Mouse (Mus musculus): ENCODE measurements around the gene Drd1. TPM values are rescaled to one million over a fixed set of nuclear protein-coding genes. Genes with fewer than 3 reads are reported as not detected.

The Drd1 gene
- total RNA-seq (2014; fragmentation: Nextera tagmentation), result not detected in 2 replicates
- total RNA-seq (2017), result 0.06 and 0.11 TPM in 2 replicates
- not detected in 2 replicates for polyA plus RNA-seq (2012)

DNA sequence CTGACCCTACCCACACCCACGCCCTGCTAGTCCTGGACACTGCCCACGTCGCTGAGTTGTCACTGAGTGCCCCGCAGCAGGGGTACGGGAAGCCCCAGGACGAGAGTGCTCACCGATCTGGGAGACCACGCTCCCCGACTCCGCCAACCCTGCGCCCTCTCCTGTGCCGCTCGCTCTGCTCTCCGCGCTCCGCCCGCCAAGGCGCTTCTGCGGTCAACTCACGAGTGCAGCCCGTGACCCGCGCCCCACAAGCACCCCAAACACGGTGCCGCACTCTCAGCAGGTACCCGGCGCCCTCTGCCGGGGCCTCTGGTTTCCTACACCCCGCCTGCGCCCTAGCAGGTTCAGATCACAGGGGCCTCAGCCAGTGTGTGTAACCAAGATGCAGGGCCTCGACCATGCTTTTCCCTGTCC lies at the start of gene Drd1:
Gene Drd1, minus strand, starts transcription at position 258 of the 414 bp plus-strand sequence.
- Histone ChIP-seq H3K9me3 (replicated peaks) (0 out of 2 replicates have a peak, but pooled peaks cover 7% of the 10 kb centered on the region), H3K4me3 (ENCODE audit: low read depth, low read length) (no peak within 1 kb of the TSS), H3K27me3 (ENCODE audit: insufficient read depth, low read length) (no peaks in the 10 kb centered on the region), H3K4me1 (ENCODE audit: insufficient read depth, low read depth, low read length) (no peaks in the 10 kb centered on the region), H3K36me3 (replicated peaks) (no peaks in the 10 kb centered on the region)
- TF ChIP-seq GATA1 (IDR thresholded peaks at IDR 0.05; ENCODE audit: borderline replicate concordance, low read length) (no peak), TAL1 (conservative IDR thresholded peaks at IDR 0.05; ENCODE audit: low read depth, low read length) (no peak), CTCF (IDR thresholded peaks at IDR 0.05; ENCODE audit: low read depth, low read length) (no peak), GATA2 (IDR thresholded peaks at IDR 0.05; ENCODE audit: borderline replicate concordance, low read depth, low read length) (no peak), POLR2AphosphoS5 (IDR thresholded peaks at IDR 0.05; ENCODE audit: insufficient replicate concordance, low read depth, low read length) (no peak)
- ATAC-seq (ENCODE audit: extremely low read depth, insufficient number of reproducible peaks, low FRiP score, poor library complexity, severe bottlenecking) (no peak), DNase-seq (ENCODE audit: low spot score) (no peak)

- H3K4me1 ChIP-seq (ENCODE audit: insufficient read depth, low read depth, low read length), result no peaks in the 10 kb centered on the region
- DNase-seq (ENCODE audit: low spot score), result no peak
- no peak overlapping the region for H3K4me3 ChIP-seq (ENCODE audit: low read depth, low read length)
- no peaks in the 10 kb centered on the region for H3K9me3 ChIP-seq (replicated peaks)
- ATAC-seq (ENCODE audit: extremely low read depth, insufficient number of reproducible peaks, low FRiP score, poor library complexity, severe bottlenecking), result no peak
- no peaks in the 10 kb centered on the region for H3K27me3 ChIP-seq (ENCODE audit: insufficient read depth, low read length)
- H3K36me3 ChIP-seq (replicated peaks), result peaks cover 96% of the 10 kb centered on the region
- no peak for TF ChIP-seq POLR2AphosphoS5 (IDR thresholded peaks at IDR 0.05; ENCODE audit: insufficient replicate concordance, low read depth, low read length)
- no peak for TF ChIP-seq GATA2 (IDR thresholded peaks at IDR 0.05; ENCODE audit: borderline replicate concordance, low read depth, low read length)
- TF ChIP-seq GATA1 (IDR thresholded peaks at IDR 0.05; ENCODE audit: borderline replicate concordance, low read length), result no peak
- TF ChIP-seq TAL1 (conservative IDR thresholded peaks at IDR 0.05; ENCODE audit: low read depth, low read length), result no peak
- no peak for TF ChIP-seq CTCF (IDR thresholded peaks at IDR 0.05; ENCODE audit: low read depth, low read length)
Observed at GRCm38 (mm10) chr13:54103866-54104265, 48.4 kb upstream of the Drd1 start.

GRCm38 (mm10) chr13:54103271-54103670 lies 47.8 kb upstream of the Drd1 start:
- H3K4me1 ChIP-seq (ENCODE audit: insufficient read depth, low read depth, low read length), result no peaks in the 10 kb centered on the region
- H3K27me3 ChIP-seq (ENCODE audit: insufficient read depth, low read length), result no peaks in the 10 kb centered on the region
- ATAC-seq (ENCODE audit: extremely low read depth, insufficient number of reproducible peaks, low FRiP score, poor library complexity, severe bottlenecking), result no peak
- no peak for TF ChIP-seq CTCF (IDR thresholded peaks at IDR 0.05; ENCODE audit: low read depth, low read length)
- TF ChIP-seq TAL1 (conservative IDR thresholded peaks at IDR 0.05; ENCODE audit: low read depth, low read length), result no peak
- TF ChIP-seq GATA2 (IDR thresholded peaks at IDR 0.05; ENCODE audit: borderline replicate concordance, low read depth, low read length), result no peak
- TF ChIP-seq GATA1 (IDR thresholded peaks at IDR 0.05; ENCODE audit: borderline replicate concordance, low read length), result no peak
- H3K4me3 ChIP-seq (ENCODE audit: low read depth, low read length), result no peak overlapping the region
- H3K9me3 ChIP-seq (replicated peaks), result no peaks in the 10 kb centered on the region
- peaks cover 96% of the 10 kb centered on the region for H3K36me3 ChIP-seq (replicated peaks)
- no peak for DNase-seq (ENCODE audit: low spot score)

- H3K27me3 ChIP-seq (ENCODE audit: insufficient read depth, low read length), result no peaks in the 10 kb centered on the region
- no peak overlapping the region for H3K4me3 ChIP-seq (ENCODE audit: low read depth, low read length)
- ATAC-seq (ENCODE audit: extremely low read depth, insufficient number of reproducible peaks, low FRiP score, poor library complexity, severe bottlenecking), result no peak
- TF ChIP-seq POLR2AphosphoS5 (IDR thresholded peaks at IDR 0.05; ENCODE audit: insufficient replicate concordance, low read depth, low read length), result no peak
- TF ChIP-seq TAL1 (conservative IDR thresholded peaks at IDR 0.05; ENCODE audit: low read depth, low read length), result no peak
- TF ChIP-seq GATA1 (IDR thresholded peaks at IDR 0.05; ENCODE audit: borderline replicate concordance, low read length), result no peak
- no peak for TF ChIP-seq CTCF (IDR thresholded peaks at IDR 0.05; ENCODE audit: low read depth, low read length)
- no peak for TF ChIP-seq GATA2 (IDR thresholded peaks at IDR 0.05; ENCODE audit: borderline replicate concordance, low read depth, low read length)
- H3K9me3 ChIP-seq (replicated peaks), result no peaks in the 10 kb centered on the region
- DNase-seq (ENCODE audit: low spot score), result no peak
- no peaks in the 10 kb centered on the region for H3K4me1 ChIP-seq (ENCODE audit: insufficient read depth, low read depth, low read length)
- H3K36me3 ChIP-seq (replicated peaks), result peaks cover 97% of the 10 kb centered on the region
Observed at GRCm38 (mm10) chr13:54102061-54102460, 46.6 kb upstream of the Drd1 start.

GRCm38 (mm10) chr13:54101031-54101820 lies 45.7 kb upstream of the Drd1 start:
- Histone ChIP-seq H3K9me3 (replicated peaks) (no peaks in the 10 kb centered on the region), H3K4me1 (ENCODE audit: insufficient read depth, low read depth, low read length) (no peaks in the 10 kb centered on the region), H3K27me3 (ENCODE audit: insufficient read depth, low read length) (no peaks in the 10 kb centered on the region), H3K36me3 (replicated peaks) (peaks cover 97% of the 10 kb centered on the region), H3K4me3 (ENCODE audit: low read depth, low read length) (no peak overlapping the region)
- TF ChIP-seq TAL1 (conservative IDR thresholded peaks at IDR 0.05; ENCODE audit: low read depth, low read length), result no peak
- no peak for TF ChIP-seq GATA1 (IDR thresholded peaks at IDR 0.05; ENCODE audit: borderline replicate concordance, low read length)
- TF ChIP-seq POLR2AphosphoS5 (IDR thresholded peaks at IDR 0.05; ENCODE audit: insufficient replicate concordance, low read depth, low read length), result no peak
- no peak for TF ChIP-seq CTCF (IDR thresholded peaks at IDR 0.05; ENCODE audit: low read depth, low read length)
- TF ChIP-seq GATA2 (IDR thresholded peaks at IDR 0.05; ENCODE audit: borderline replicate concordance, low read depth, low read length), result no peak
- DNase-seq (ENCODE audit: low spot score) (no peak), ATAC-seq (ENCODE audit: extremely low read depth, insufficient number of reproducible peaks, low FRiP score, poor library complexity, severe bottlenecking) (no peak)

DNA sequence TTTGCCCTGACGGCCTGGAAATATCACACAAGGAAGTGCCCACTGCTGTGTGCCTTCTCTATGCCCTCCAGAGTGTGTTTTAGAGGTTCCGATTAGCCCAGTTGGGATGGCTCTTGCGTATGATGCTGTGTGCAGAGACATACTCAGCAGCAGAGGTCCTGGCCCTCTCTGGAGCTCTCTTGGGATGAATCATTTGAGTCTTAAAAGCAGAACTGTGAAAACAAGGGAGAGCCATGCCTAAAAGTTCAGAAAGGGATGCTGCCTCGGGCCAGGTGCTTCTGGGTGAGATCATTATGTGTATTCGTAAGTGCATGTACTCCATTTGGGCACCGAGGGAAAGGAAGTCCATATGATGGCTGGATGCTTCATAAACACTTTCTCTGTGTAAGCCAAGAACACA lies 42.3 kb upstream of the Drd1 start:
- H3K4me3 ChIP-seq (ENCODE audit: low read depth, low read length), result no peak overlapping the region
- no peak for DNase-seq (ENCODE audit: low spot score)
- H3K36me3 ChIP-seq (replicated peaks), result peaks cover 99% of the 10 kb centered on the region
- no peak for ATAC-seq (ENCODE audit: extremely low read depth, insufficient number of reproducible peaks, low FRiP score, poor library complexity, severe bottlenecking)
- TF ChIP-seq TAL1 (conservative IDR thresholded peaks at IDR 0.05; ENCODE audit: low read depth, low read length) (no peak), CTCF (IDR thresholded peaks at IDR 0.05; ENCODE audit: low read depth, low read length) (no peak), POLR2AphosphoS5 (IDR thresholded peaks at IDR 0.05; ENCODE audit: insufficient replicate concordance, low read depth, low read length) (no peak), GATA2 (IDR thresholded peaks at IDR 0.05; ENCODE audit: borderline replicate concordance, low read depth, low read length) (no peak), GATA1 (IDR thresholded peaks at IDR 0.05; ENCODE audit: borderline replicate concordance, low read length) (no peak)
- no peaks in the 10 kb centered on the region for H3K27me3 ChIP-seq (ENCODE audit: insufficient read depth, low read length)
- H3K4me1 ChIP-seq (ENCODE audit: insufficient read depth, low read depth, low read length), result no peaks in the 10 kb centered on the region
- H3K9me3 ChIP-seq (replicated peaks), result no peaks in the 10 kb centered on the region

Measured in G1E (cell line).